Mouse (Mus musculus): Measurements from ENCODE around the gene Lmln. TPM values are rescaled to one million over a fixed set of nuclear protein-coding genes. Genes with fewer than 3 reads are reported as not detected.
"Not testable (repeated sequence)": the region's sequence is repeated elsewhere in the genome, so short reads cannot be mapped to it uniquely, and the experiment has no call there.

The Lmln gene
- polyA plus RNA-seq, 1 experiment from 2014 or later: 0.71 TPM

GRCm38 (mm10) chr16:33058656-33059055, 3.7 kb upstream of the Lmln start:
- peak overlapping the region; percentile 96 for H3K9ac ChIP-seq
- not testable (repeated sequence) for ATAC-seq (ENCODE audit: low read depth); H3K9me3 ChIP-seq (replicated peaks); DNase-seq; H3K27me3 ChIP-seq
- 83% methylated on average over 9 of the region's 9 CpGs for WGBS (ENCODE audit: insufficient replicate concordance)
- H3K4me2 ChIP-seq: peak overlapping the region; percentile 72
- H3K27ac ChIP-seq: 0 out of 2 replicates have a peak overlapping the region, but pooled peaks have one; percentile 37
- peaks cover 32% of the 10 kb centered on the region for H3K36me3 ChIP-seq
- H3K4me3 ChIP-seq (replicated peaks): peak overlapping the region; percentile 80
- peaks cover 56% of the 10 kb centered on the region for H3K4me1 ChIP-seq (replicated peaks)

DNA sequence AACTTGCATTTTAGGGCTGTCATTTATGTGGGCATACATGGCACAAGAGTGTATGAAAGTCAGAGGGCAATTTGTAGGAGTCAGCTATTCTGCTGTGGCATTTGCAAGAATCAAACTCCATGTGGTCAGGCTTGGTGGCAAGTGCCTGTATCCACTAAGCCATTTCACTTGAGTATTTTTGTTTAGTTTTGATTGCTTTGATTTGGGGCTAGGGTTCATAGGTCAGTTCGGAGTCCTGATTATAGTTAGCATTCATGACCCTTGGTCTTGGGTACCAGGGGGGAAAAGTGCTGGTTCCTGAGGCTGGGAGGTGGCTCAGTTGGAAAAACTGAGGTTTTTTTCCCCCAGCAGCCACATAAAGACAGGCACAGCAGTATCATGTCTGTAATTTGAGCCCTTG, 2.9 kb upstream of the Lmln start:
- DNase-seq: no peak
- no peak for ATAC-seq (ENCODE audit: low read depth)
- Histone ChIP-seq H3K9me3 (replicated peaks) (no peaks in the 10 kb centered on the region), H3K4me2 (peak overlapping the region; percentile 72), H3K9ac (no peak overlapping the region), H3K27ac (0 out of 2 replicates have a peak overlapping the region, but pooled peaks have one; percentile 24), H3K4me3 (replicated peaks) (peak overlapping the region; percentile 80), H3K4me1 (replicated peaks) (peaks cover 61% of the 10 kb centered on the region), H3K27me3 (no peaks in the 10 kb centered on the region), H3K36me3 (peaks cover 32% of the 10 kb centered on the region)
- 88% methylated on average over 1 of the region's 1 CpGs for WGBS (ENCODE audit: insufficient replicate concordance)

- Histone ChIP-seq H3K27ac (no peak overlapping the region), H3K36me3 (peaks cover 32% of the 10 kb centered on the region), H3K4me2 (peak overlapping the region; percentile 95; the same call in 1 of the 2 replicates), H3K4me3 (replicated peaks) (no peak overlapping the region), H3K9ac (no peak overlapping the region), H3K4me1 (replicated peaks) (peaks cover 56% of the 10 kb centered on the region), H3K9me3 (replicated peaks) (no peaks in the 10 kb centered on the region), H3K27me3 (no peaks in the 10 kb centered on the region)
- no peak for DNase-seq
- WGBS (ENCODE audit: insufficient replicate concordance): 68% methylated on average over 2 of the region's 2 CpGs
- no peak for ATAC-seq (ENCODE audit: low read depth)
Observed at GRCm38 (mm10) chr16:33060926-33061325, 1.4 kb upstream of the Lmln start.

DNA sequence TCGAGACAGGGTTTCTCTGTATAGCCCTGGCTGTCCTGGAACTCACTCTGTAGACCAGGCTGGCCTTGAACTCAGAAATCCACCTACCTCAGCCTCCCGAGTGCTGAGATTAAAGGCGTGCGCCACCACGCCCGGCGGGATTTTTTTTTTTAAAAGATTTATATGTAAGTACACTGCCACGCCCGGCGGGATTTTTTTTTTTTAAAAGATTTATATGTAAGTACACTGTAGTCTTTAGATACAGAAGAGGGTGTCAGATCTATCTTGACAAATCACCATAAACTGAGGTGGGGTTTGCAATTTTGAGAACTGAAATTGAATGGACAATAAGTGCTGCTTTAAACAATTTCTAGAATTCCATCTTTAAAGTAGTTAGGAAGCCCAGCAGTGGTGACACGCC, 921 bp upstream of the Lmln start:
- Histone ChIP-seq H3K27ac (peak overlapping the region; percentile 85; the same call in 1 of the 2 replicates), H3K4me1 (replicated peaks) (peaks cover 56% of the 10 kb centered on the region), H3K9me3 (replicated peaks) (no peaks in the 10 kb centered on the region), H3K9ac (peak overlapping the region; percentile 78), H3K4me2 (peak overlapping the region; percentile 95), H3K4me3 (replicated peaks) (peak overlapping the region; percentile 82), H3K36me3 (peaks cover 32% of the 10 kb centered on the region), H3K27me3 (no peaks in the 10 kb centered on the region)
- WGBS (ENCODE audit: insufficient replicate concordance): 22% methylated on average over 11 of the region's 11 CpGs
- no peak for ATAC-seq (ENCODE audit: low read depth)
- DNase-seq: no peak

DNA sequence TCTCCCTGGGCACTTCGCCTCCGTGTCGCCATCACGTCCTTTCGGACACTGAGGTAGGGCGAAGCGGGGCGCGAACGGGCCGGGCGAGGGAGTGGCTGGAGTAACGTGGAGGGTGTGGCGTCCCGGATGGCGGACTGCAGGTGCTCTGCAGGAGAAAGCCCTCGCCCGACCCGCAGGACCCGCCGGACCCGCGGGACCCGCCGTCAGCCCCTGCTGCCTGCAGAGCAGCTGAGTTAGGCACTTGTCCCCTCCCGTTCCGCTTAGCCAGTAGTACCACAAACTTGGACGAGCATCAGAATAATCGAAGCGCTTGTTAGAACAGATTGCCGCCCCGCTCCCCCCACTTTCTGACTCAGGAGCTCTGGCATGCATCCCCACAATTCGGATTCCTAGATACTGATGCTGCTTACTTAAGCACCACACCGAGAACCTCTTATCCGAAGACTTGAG, 386 bp downstream of the Lmln start:
- under 1% methylated on average over 35 of the region's 35 CpGs for WGBS (ENCODE audit: insufficient replicate concordance)
- Histone ChIP-seq H3K4me2 (peak overlapping the region; percentile 95), H3K9ac (peak overlapping the region; percentile 78), H3K27ac (peak overlapping the region; percentile 85), H3K4me3 (replicated peaks) (peak overlapping the region; percentile 82), H3K9me3 (replicated peaks) (no peaks in the 10 kb centered on the region), H3K27me3 (no peaks in the 10 kb centered on the region), H3K36me3 (peaks cover 32% of the 10 kb centered on the region), H3K4me1 (replicated peaks) (peaks cover 56% of the 10 kb centered on the region)
- no peak for DNase-seq
- ATAC-seq (ENCODE audit: low read depth): peak; percentile 75

DNA sequence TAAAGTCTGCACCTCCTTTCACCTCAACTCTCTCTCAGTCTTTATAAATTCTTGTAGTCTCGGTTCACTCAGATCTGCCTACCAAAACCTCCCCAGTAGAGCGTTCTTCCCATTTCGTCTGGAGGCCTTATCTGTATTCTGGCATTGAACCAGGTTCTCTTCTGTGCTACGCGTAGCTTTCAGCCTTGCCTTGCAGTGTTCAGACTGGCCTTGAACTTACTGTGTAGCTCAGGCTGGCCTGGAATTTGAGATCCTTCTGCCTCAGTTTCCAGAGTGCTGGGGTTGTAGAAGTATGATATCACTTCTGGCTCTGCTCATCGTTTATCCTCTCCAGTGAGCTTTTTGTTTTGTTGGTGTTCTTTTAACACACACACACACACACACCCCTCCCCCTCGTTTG, 946 bp downstream of the Lmln start:
- Histone ChIP-seq H3K4me3 (replicated peaks) (peak overlapping the region; percentile 82), H3K9ac (peak overlapping the region; percentile 78), H3K27ac (peak overlapping the region; percentile 85), H3K36me3 (peaks cover 26% of the 10 kb centered on the region), H3K4me1 (replicated peaks) (peaks cover 50% of the 10 kb centered on the region), H3K9me3 (replicated peaks) (no peaks in the 10 kb centered on the region), H3K4me2 (peak overlapping the region; percentile 95), H3K27me3 (no peaks in the 10 kb centered on the region)
- ATAC-seq (ENCODE audit: low read depth): no peak
- peak; percentile 18 for DNase-seq
- WGBS (ENCODE audit: insufficient replicate concordance): 16% methylated on average over 7 of the region's 7 CpGs

- DNase-seq (no peak), ATAC-seq (ENCODE audit: low read depth) (no peak)
- H3K36me3 ChIP-seq: peaks cover 13% of the 10 kb centered on the region
- no peaks in the 10 kb centered on the region for H3K9me3 ChIP-seq (replicated peaks)
- no peak overlapping the region for H3K9ac ChIP-seq
- no peak overlapping the region for H3K27ac ChIP-seq
- peaks cover 37% of the 10 kb centered on the region for H3K4me1 ChIP-seq (replicated peaks)
- no peak overlapping the region for H3K4me3 ChIP-seq (replicated peaks)
- no peaks in the 10 kb centered on the region for H3K27me3 ChIP-seq
- 71% methylated on average over 9 of the region's 9 CpGs for WGBS (ENCODE audit: insufficient replicate concordance)
- H3K4me2 ChIP-seq: no peak overlapping the region
Observed at GRCm38 (mm10) chr16:33064636-33065035, 2.3 kb downstream of the Lmln start.

DNA sequence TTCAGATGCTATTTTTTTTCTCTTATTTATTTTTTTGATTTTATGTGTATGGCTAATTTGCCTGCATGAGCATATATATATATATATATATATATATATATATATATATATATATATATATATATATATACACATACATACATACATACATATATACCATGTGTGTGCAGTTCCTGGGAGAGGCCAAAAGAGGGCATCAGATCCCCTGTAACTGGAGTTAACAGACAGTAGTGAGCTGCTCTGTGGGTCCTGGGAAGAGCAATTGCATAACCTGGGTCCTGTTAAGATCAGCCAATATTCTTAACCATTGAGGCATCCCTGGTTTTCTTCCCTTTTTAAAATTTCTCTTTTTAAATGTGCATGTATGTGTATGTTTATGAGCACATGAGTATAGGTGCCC, 8.6 kb downstream of the Lmln start:
- Histone ChIP-seq H3K9me3 (replicated peaks) (no peaks in the 10 kb centered on the region), H3K27me3 (no peaks in the 10 kb centered on the region), H3K36me3 (peaks cover 8% of the 10 kb centered on the region; the same call in 1 of the 2 replicates), H3K4me1 (replicated peaks) (peaks cover 9% of the 10 kb centered on the region; the same call in 1 of the 2 replicates), H3K4me3 (replicated peaks) (no peak overlapping the region), H3K27ac (no peak overlapping the region), H3K9ac (no peak overlapping the region), H3K4me2 (no peak overlapping the region)
- no peak for ATAC-seq (ENCODE audit: low read depth)
- DNase-seq: no peak

GRCm38 (mm10) chr16:33072871-33073557, 10.7 kb downstream of the Lmln start:
- Histone ChIP-seq H3K27ac (no peak overlapping the region), H3K4me3 (replicated peaks) (no peak overlapping the region), H3K36me3 (peaks cover 8% of the 10 kb centered on the region; the same call in 1 of the 2 replicates), H3K4me2 (no peak overlapping the region), H3K27me3 (no peaks in the 10 kb centered on the region), H3K9ac (no peak overlapping the region), H3K4me1 (replicated peaks) (peaks cover 13% of the 10 kb centered on the region; the same call in 1 of the 2 replicates), H3K9me3 (replicated peaks) (no peaks in the 10 kb centered on the region)
- 69% methylated on average over 6 of the region's 6 CpGs for WGBS (ENCODE audit: insufficient replicate concordance)
- no peak for DNase-seq
- ATAC-seq (ENCODE audit: low read depth): no peak

DNA sequence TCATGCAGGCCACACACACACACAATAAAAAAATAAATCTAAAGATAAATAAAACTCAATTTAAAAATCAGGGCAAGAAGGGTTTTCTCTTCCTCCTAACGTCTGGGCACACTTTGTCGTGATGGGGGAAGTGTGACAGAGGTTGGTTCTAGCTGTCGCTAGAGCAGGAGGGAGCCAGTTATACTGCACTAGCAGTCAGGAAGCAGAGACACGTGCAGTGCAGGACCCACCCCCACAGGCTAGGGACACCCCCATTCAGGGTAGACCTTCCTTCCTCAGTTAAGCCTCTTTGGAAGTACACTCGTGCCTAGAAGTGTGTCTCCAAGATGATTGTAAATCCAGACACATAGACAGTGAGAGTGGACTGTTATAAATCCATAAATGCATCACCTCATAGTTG, 12.6 kb downstream of the Lmln start:
- no peak overlapping the region for H3K4me3 ChIP-seq (replicated peaks)
- H3K9me3 ChIP-seq (replicated peaks): no peaks in the 10 kb centered on the region
- peaks cover 8% of the 10 kb centered on the region; the same call in 1 of the 2 replicates for H3K36me3 ChIP-seq
- ATAC-seq (ENCODE audit: low read depth) (no peak), DNase-seq (no peak)
- H3K27ac ChIP-seq: no peak overlapping the region
- 44% methylated on average over 5 of the region's 5 CpGs for WGBS (ENCODE audit: insufficient replicate concordance)
- no peak overlapping the region for H3K4me2 ChIP-seq
- peaks cover 13% of the 10 kb centered on the region; the same call in 1 of the 2 replicates for H3K4me1 ChIP-seq (replicated peaks)
- H3K27me3 ChIP-seq: no peaks in the 10 kb centered on the region
- no peak overlapping the region for H3K9ac ChIP-seq

- no peaks in the 10 kb centered on the region for H3K27me3 ChIP-seq
- H3K9me3 ChIP-seq (replicated peaks): no peaks in the 10 kb centered on the region
- no peak overlapping the region for H3K4me2 ChIP-seq
- H3K9ac ChIP-seq: no peak overlapping the region
- peaks cover 13% of the 10 kb centered on the region; the same call in 1 of the 2 replicates for H3K4me1 ChIP-seq (replicated peaks)
- WGBS (ENCODE audit: insufficient replicate concordance): 62% methylated on average over 6 of the region's 6 CpGs
- H3K4me3 ChIP-seq (replicated peaks): no peak overlapping the region
- H3K36me3 ChIP-seq: peaks cover 3% of the 10 kb centered on the region; the same call in 1 of the 2 replicates
- no peak overlapping the region for H3K27ac ChIP-seq
- DNase-seq: no peak
- ATAC-seq (ENCODE audit: low read depth): no peak
Observed at GRCm38 (mm10) chr16:33076078-33076477, 13.8 kb downstream of the Lmln start.

Data from liver, embryonic 13.5 days (tissue).